Mouse (Mus musculus): ENCODE results near the gene Rfwd3. TPM values are rescaled to one million over a fixed set of nuclear protein-coding genes. Genes with fewer than 3 reads are reported as not detected.
A peak's percentile ranks its signal among the peaks of the same experiment; 100 is the strongest.
"Not testable (repeated sequence)": the region's sequence is repeated elsewhere in the genome, so short reads cannot be mapped to it uniquely, and the experiment has no call there.

Rfwd3 gene
- polyA plus RNA-seq (2016; fragmentation: Nextera tagmentation; extraction: Ambion mirVana), result 73.0 and 74.4 TPM in 2 replicates

GRCm38 (mm10) chr8:111299821-111300568 is at the start of gene Rfwd3:
Gene Rfwd3, minus strand, starts transcription at chr8:111300222.
- WGBS, result under 1% methylated on average over 63 of the region's 67 CpGs
- Histone ChIP-seq H3K4me3 (peak within 1 kb of the TSS; percentile 92), H3K4me1 (peaks cover 10% of the 10 kb centered on the region), H3K27me3 (no peaks in the 10 kb centered on the region), H3K9ac (replicated peaks) (peak within 1 kb of the TSS; percentile 91), H3K36me3 (peaks cover 15% of the 10 kb centered on the region; the same call in 1 of the 2 replicates), H3K4me2 (replicated peaks) (peak within 1 kb of the TSS; percentile 65), H3K9me3 (no peaks in the 10 kb centered on the region), H3K27ac (replicated peaks) (peak within 1 kb of the TSS; percentile 84)
- ATAC-seq (ENCODE audit: low FRiP score, low read depth), result peak; percentile 99

GRCm38 (mm10) chr8:111343225-111343624 is 43.2 kb upstream of the Rfwd3 start:
- H3K4me2 ChIP-seq (replicated peaks), result no peak overlapping the region
- no peak overlapping the region for H3K4me3 ChIP-seq
- WGBS, result 17% methylated on average over 5 of the region's 5 CpGs
- no peak for ATAC-seq (ENCODE audit: low FRiP score, low read depth)
- H3K27me3 ChIP-seq, result peaks cover 22% of the 10 kb centered on the region
- H3K36me3 ChIP-seq, result no peaks in the 10 kb centered on the region
- H3K9me3 ChIP-seq, result no peaks in the 10 kb centered on the region
- peaks cover 2% of the 10 kb centered on the region; the same call in 1 of the 2 replicates for H3K4me1 ChIP-seq
- 0 out of 2 replicates have a peak overlapping the region, but pooled peaks have one; percentile 12 for H3K9ac ChIP-seq (replicated peaks)
- no peak overlapping the region for H3K27ac ChIP-seq (replicated peaks)

- no peak overlapping the region for H3K27ac ChIP-seq (replicated peaks)
- H3K4me2 ChIP-seq (replicated peaks), result no peak overlapping the region
- H3K36me3 ChIP-seq, result no peaks in the 10 kb centered on the region
- ATAC-seq (ENCODE audit: low FRiP score, low read depth), result no peak
- H3K4me1 ChIP-seq, result peaks cover 7% of the 10 kb centered on the region
- H3K27me3 ChIP-seq, result peaks cover 43% of the 10 kb centered on the region
- WGBS, result 71% methylated on average over 3 of the region's 3 CpGs
- no peaks in the 10 kb centered on the region for H3K9me3 ChIP-seq
- H3K9ac ChIP-seq (replicated peaks), result no peak overlapping the region
- no peak overlapping the region for H3K4me3 ChIP-seq
Observed at GRCm38 (mm10) chr8:111340186-111340585, 40.2 kb upstream of the Rfwd3 start.

DNA sequence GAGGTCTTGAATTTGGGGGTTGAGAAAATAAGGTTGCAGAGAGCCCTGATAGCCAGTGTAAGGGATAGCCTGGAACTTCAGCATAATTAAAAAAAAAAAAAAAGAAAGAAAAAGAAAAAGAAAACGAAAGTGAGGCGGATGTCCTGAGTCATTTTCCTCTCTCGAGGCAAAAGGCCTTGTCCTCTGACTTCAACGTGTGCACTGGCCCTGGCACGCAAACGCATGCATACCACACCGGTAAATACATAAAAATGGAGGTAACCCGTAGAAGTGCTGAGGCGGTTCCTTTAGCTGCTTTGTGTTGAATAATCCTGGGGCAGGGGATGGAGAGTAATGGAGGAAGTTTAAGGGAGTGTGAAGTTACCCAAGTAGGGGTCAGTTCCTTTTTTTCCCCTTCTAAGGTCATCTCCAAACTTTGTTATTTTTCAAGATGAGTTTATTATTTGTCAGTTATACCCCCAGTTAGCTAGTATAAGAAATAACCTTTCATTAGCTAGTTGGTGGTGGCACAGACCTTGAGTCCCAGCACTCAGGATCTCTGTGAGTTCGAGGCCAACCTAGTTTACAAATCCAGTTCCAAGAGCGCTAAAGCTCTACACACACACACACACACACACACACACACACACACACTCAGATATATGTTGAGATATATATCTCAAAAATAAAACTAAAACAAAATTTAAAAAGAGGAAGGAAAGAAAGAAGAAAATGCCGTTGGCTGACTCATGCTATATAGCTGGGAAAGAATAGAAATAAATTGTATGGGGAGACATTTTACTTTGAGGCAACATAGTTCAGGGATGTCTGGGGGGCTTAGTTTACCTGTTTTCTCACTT is 38.6 kb upstream of the Rfwd3 start:
- Histone ChIP-seq H3K9me3 (no peaks in the 10 kb centered on the region), H3K4me1 (peaks cover 7% of the 10 kb centered on the region), H3K4me2 (replicated peaks) (peak overlapping the region; percentile 59), H3K27me3 (peaks cover 43% of the 10 kb centered on the region), H3K27ac (replicated peaks) (no peak overlapping the region), H3K4me3 (peak overlapping the region; percentile 43; the same call in 1 of the 2 replicates), H3K36me3 (no peaks in the 10 kb centered on the region), H3K9ac (replicated peaks) (no peak overlapping the region)
- 48% methylated on average over 12 of the region's 12 CpGs for WGBS
- ATAC-seq (ENCODE audit: low FRiP score, low read depth), result no peak

- no peak for ATAC-seq (ENCODE audit: low FRiP score, low read depth)
- Histone ChIP-seq H3K9me3 (no peaks in the 10 kb centered on the region), H3K4me1 (peaks cover 7% of the 10 kb centered on the region), H3K9ac (replicated peaks) (peak within 1 kb of the TSS; percentile 25; the same call in 1 of the 2 replicates), H3K4me2 (replicated peaks) (peak within 1 kb of the TSS; percentile 59), H3K27me3 (peaks cover 43% of the 10 kb centered on the region), H3K4me3 (peak within 1 kb of the TSS; percentile 43), H3K27ac (replicated peaks) (no peak within 1 kb of the TSS), H3K36me3 (no peaks in the 10 kb centered on the region)
- WGBS, result 2% methylated on average over 29 of the region's 29 CpGs
Observed at GRCm38 (mm10) chr8:111337890-111338347, 37.9 kb upstream of the Rfwd3 start, which contains the start of gene Mlkl. Gene Mlkl, minus strand, starts transcription at chr8:111338177.

GRCm38 (mm10) chr8:111337311-111337889 is 37.4 kb upstream of the Rfwd3 start:
- H3K9me3 ChIP-seq, result no peaks in the 10 kb centered on the region
- H3K4me1 ChIP-seq, result peaks cover 7% of the 10 kb centered on the region
- H3K27ac ChIP-seq (replicated peaks), result no peak overlapping the region
- H3K27me3 ChIP-seq, result peaks cover 43% of the 10 kb centered on the region
- no peak for ATAC-seq (ENCODE audit: low FRiP score, low read depth)
- peak overlapping the region; percentile 25; the same call in 1 of the 2 replicates for H3K9ac ChIP-seq (replicated peaks)
- H3K4me3 ChIP-seq, result peak overlapping the region; percentile 43
- WGBS, result 34% methylated on average over 17 of the region's 17 CpGs
- peak overlapping the region; percentile 59 for H3K4me2 ChIP-seq (replicated peaks)
- H3K36me3 ChIP-seq, result no peaks in the 10 kb centered on the region

DNA sequence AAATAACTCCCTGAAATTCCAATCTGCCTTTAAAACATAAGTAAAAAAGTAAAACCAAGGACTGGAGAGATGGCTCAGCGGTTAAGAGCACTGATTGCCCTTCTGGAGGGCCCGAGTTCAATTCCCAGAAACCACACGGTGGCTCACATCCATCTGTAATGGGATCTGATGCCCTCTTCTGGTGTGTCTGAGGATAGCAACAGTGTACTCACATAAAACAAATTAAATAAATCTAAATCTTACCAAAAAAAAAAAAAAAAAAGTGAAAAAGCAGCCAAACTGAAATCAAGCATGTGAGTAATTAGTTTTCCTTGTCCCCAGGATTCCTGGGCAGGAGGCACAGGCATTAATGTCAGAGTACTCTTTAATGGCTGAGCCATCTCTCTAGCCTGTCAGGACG is 36.7 kb upstream of the Rfwd3 start:
- Histone ChIP-seq H3K9ac (replicated peaks) (no peak overlapping the region), H3K27ac (replicated peaks) (no peak overlapping the region), H3K4me2 (replicated peaks) (no peak overlapping the region), H3K36me3 (no peaks in the 10 kb centered on the region), H3K4me1 (peaks cover 7% of the 10 kb centered on the region), H3K4me3 (no peak overlapping the region), H3K9me3 (no peaks in the 10 kb centered on the region), H3K27me3 (peaks cover 41% of the 10 kb centered on the region)
- WGBS, result 87% methylated on average over 4 of the region's 4 CpGs
- no peak for ATAC-seq (ENCODE audit: low FRiP score, low read depth)

GRCm38 (mm10) chr8:111325222-111325790 is 25.3 kb upstream of the Rfwd3 start:
- Histone ChIP-seq H3K4me2 (replicated peaks) (no peak overlapping the region), H3K27me3 (no peaks in the 10 kb centered on the region), H3K4me1 (no peaks in the 10 kb centered on the region), H3K36me3 (no peaks in the 10 kb centered on the region), H3K9me3 (no peaks in the 10 kb centered on the region), H3K27ac (replicated peaks) (no peak overlapping the region), H3K4me3 (no peak overlapping the region), H3K9ac (replicated peaks) (no peak overlapping the region)
- WGBS, result 88% methylated on average over 6 of the region's 6 CpGs
- no peak for ATAC-seq (ENCODE audit: low FRiP score, low read depth)

GRCm38 (mm10) chr8:111314729-111315128 is 14.7 kb upstream of the Rfwd3 start:
- no peak overlapping the region for H3K9ac ChIP-seq (replicated peaks)
- H3K36me3 ChIP-seq, result no peaks in the 10 kb centered on the region
- ATAC-seq (ENCODE audit: low FRiP score, low read depth), result no peak
- H3K4me3 ChIP-seq, result no peak overlapping the region
- no peaks in the 10 kb centered on the region for H3K9me3 ChIP-seq
- no peaks in the 10 kb centered on the region for H3K27me3 ChIP-seq
- no peaks in the 10 kb centered on the region for H3K4me1 ChIP-seq
- WGBS, result 90% methylated on average over 12 of the region's 12 CpGs
- H3K4me2 ChIP-seq (replicated peaks), result no peak overlapping the region
- H3K27ac ChIP-seq (replicated peaks), result no peak overlapping the region

DNA sequence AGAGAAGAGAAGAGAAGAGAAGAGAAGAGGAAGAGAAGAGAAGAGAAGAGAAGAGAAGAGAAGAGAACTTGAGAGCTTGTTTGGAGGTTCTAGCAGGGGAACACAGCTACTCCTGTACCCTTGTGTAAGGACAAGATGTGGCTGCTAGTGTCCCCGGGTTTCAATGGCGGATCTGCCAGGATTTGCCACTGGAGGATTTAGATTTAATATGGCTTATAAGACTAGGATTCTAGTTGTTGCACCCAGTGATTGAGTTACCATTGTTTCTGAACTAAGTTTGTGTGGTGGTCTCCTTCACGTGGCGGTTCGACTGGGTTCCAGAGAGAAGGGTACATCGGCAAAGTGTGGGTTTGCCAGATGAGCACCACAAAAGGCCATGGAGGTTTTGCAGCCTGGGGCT is 13.9 kb upstream of the Rfwd3 start:
- not testable (repeated sequence) for H3K4me1 ChIP-seq; H3K27me3 ChIP-seq; H3K4me3 ChIP-seq; H3K36me3 ChIP-seq; H3K27ac ChIP-seq (replicated peaks); ATAC-seq (ENCODE audit: low FRiP score, low read depth); H3K4me2 ChIP-seq (replicated peaks); H3K9me3 ChIP-seq; H3K9ac ChIP-seq (replicated peaks)
- WGBS, result 91% methylated on average over 6 of the region's 6 CpGs

- Histone ChIP-seq H3K9ac (replicated peaks) (no peak overlapping the region), H3K4me3 (no peak overlapping the region), H3K27ac (replicated peaks) (no peak overlapping the region), H3K4me2 (replicated peaks) (no peak overlapping the region), H3K27me3 (no peaks in the 10 kb centered on the region), H3K9me3 (no peaks in the 10 kb centered on the region), H3K36me3 (no peaks in the 10 kb centered on the region), H3K4me1 (no peaks in the 10 kb centered on the region)
- ATAC-seq (ENCODE audit: low FRiP score, low read depth), result no peak
- WGBS, result 83% methylated on average over 3 of the region's 3 CpGs
Observed at GRCm38 (mm10) chr8:111312758-111313162, 12.7 kb upstream of the Rfwd3 start.

Measured in midbrain, embryonic 12.5 days (tissue).